Mouse (Mus musculus) left cerebral cortex, adult 2 months (tissue): Measurements from ENCODE around the gene Zan. TPM values are rescaled to one million over a fixed set of nuclear protein-coding genes. Genes with fewer than 3 reads are reported as not detected.

ENCODE experiments used
- DNase-seq, 2 experiments: peaks; one replicate each; pipeline ENCODE4 v3.0.0; 2021 to 2022; ENCODE audit warnings: low spot score in 2 of 2, mixed read lengths in 1 of 2; ENCODE audit errors: extremely low spot score in 1 of 2
- H3K27ac ChIP-seq: fragments of 200-600 bp; 2 replicates; pipeline ENCODE4 v1.8.1; 2022
- H3K4me3 ChIP-seq: fragments of 200-600 bp; 2 replicates; pipeline ENCODE4 v1.8.1; 2022
- CTCF ChIP-seq: fragments of 200-600 bp; IDR thresholded peaks from 2 replicates; pipeline ENCODE4 v1.8.1; 2022; ENCODE audit warnings: antibody characterized with exemption, mild to moderate bottlenecking, moderate library complexity
- intact Hi-C: fragments of 180-260 bp; cut with DNase I; formaldehyde crosslinking; loops from one replicate; pipeline ENCODE4 v1.15.1; 2025
- total RNA-seq, 2 experiments: library from RNA; stranded (reverse); gene quantifications; 2 replicates each; pipeline ENCODE4 v1.2.3; 2021

Zan gene
- total RNA-seq, 2 experiments from 2014 or later: 0.30 to 0.38 TPM

DNA sequence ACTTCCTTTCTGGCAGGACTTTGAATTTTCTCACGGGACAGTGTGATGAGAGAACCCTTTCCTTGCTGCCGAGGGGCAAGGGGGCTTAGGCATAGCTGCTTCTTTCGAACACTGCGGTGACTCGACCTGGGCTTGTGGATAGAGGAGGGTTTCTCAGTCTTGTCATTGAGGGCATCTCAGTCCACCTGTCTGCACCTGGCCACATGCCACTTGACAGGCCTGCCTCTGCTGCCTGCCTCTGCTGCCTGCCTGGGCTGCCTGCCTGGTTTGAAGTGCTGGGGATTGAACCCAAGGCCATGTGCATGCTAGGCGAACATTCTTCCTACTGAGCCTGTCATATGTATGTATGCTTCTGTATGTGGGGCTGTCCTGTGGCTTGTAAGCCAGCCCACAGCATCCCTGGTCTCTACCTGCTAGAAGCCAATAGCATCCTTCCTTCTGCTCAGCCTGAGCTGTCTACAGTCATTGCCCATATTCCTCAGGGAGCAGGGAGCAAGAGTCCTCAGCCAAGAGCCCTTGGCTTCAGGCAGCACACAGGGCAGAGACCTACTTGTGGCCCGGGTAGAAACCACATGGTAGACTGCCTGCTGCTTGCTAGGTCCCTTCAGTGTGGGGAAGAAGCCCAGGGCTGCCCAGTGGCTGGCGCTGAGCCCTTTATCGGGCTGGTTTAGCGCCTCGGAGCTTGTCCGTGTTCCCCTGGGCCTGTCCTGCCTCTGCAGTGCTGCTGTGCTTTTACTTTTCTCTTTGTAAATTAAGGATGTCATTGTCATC lies 37.3 kb upstream of the Zan start:
- Histone ChIP-seq H3K4me3 (no peak overlapping the region), H3K27ac (no peak overlapping the region)
- intact Hi-C loops: loop anchor here (5.0 to 10.0 kb wide), 2 partner anchors 61 to 233 kb away; partner anchors contain the start of gene Tsc22d4
- no peak for TF ChIP-seq CTCF
- no peak for DNase-seq

DNA sequence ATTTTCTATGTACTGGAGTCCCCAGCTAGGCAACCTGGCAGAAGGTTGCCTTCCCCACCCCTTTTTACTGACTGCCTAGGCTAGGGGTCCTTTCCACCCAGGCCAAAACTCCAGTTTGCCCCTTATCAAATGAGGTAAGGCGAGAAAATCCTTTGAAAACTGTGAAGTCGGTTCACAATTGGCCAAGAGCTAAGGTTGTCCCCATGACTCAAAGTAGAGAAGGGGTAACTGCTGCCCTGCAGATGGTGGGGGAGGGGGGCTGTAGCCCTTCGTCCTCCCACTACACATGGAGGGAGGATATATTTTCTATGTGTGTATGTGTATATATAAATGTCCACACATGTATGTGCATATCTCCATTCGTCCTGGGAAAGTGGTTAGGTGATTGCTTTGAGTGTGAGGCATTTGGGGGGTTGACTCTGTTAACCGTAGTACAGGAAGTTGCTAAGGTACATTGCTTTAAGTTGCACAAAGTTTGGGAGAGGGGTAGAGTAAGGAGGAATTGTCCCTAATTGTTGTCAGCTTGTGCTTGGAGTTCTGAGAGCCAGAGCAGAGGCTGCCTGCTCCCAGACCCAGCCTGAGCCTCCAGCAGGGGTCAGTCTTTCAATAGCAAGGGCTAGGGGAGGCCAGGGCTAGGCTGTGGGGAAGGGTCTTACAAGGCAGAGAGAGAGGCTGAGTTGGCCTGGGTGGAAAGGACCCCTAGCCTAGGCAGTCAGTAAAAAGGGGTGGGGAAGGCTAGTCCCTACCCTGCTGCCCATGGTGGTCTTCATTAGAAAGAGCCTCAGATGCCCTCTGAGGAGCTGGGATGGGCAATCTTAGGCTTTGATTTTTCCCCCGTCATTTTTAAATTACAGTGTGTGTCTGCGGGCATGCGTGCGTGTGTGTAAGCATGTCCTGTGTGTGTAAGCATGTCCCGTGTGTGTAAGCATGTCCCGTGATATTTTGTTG lies 36.3 kb upstream of the Zan start:
- no peak for DNase-seq
- peak; percentile 61 for TF ChIP-seq CTCF
- intact Hi-C loops: loop anchor here (5.0 to 10.0 kb wide), 2 partner anchors 62 to 234 kb away; partner anchors contain the start of gene Tsc22d4
- no peak overlapping the region for H3K27ac ChIP-seq
- H3K4me3 ChIP-seq: no peak overlapping the region

DNA sequence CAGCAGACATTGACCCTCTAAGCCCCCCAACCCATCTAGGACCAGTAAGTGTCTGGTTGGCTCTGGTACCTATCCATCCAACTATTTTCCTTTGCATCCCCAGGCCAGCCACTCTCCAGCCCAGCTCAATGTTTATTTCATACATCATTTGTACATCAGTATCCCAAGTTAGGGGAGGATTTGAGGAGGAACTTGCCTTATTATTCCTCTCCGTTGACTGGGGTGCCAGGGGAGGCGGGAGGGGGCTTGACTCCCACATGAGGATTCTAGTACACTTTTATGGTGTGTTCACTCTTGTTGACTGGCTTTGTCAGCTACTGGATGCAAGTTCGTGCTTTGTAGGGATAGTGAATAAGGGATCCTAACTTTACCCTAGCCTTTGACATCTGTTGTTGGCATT lies 34.8 kb upstream of the Zan start:
- no peak for TF ChIP-seq CTCF
- no peak overlapping the region for H3K27ac ChIP-seq
- no peak for DNase-seq
- intact Hi-C loops: loop anchor here (2.0 to 10.0 kb wide), 3 partner anchors 21 to 236 kb away; partner anchors contain the start of genes Epo, Gnb2 and Tsc22d4
- H3K4me3 ChIP-seq: peak overlapping the region; percentile 76

DNA sequence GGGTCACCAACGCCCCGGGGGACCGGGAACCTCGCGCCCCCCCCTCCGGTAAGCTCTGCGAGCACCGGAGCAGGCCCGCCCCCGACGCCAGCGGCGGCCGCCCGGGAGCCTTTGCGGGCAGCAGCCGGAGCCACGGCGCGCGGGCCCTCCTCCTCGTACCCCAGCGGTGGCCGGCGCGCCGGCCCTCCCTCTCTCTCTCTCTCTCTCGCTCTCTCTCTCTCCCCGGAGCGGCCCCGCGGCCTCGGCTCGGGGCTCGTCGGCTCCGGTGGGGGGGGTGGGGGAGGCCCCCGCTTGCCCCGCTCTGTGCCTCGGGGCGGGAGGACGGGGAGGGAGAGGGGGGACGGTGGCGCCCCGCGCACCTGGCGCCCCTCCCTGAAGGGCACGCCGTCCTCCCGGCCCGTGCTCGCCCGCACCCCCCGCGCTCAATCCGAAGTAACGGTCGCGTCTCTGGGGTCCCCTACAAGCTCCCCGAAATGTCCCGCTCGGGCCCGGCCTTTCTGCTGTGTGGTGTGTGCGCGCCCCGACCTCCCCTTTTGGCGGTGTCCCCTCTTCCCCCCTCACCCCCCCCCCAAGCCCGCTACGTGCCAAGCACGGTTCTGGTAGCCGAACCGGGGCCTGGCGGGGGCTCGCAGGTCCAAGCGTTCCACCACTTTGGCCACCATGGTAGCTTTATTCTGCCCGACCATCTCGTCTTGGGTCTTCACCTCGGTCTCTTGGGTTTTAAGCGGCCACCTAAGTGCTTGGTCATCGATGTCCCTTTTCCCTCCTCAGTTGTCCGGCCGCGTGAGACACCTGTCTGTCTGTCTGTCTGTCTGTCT lies 33.9 kb upstream of the Zan start:
- H3K4me3 ChIP-seq: peak overlapping the region; percentile 76
- DNase-seq: no peak
- TF ChIP-seq CTCF: no peak
- intact Hi-C loops: loop anchor here (2.0 to 10.0 kb wide), 3 partner anchors 22 to 237 kb away; partner anchors contain the start of genes Epo, Gnb2 and Tsc22d4
- H3K27ac ChIP-seq: peak overlapping the region; percentile 78

DNA sequence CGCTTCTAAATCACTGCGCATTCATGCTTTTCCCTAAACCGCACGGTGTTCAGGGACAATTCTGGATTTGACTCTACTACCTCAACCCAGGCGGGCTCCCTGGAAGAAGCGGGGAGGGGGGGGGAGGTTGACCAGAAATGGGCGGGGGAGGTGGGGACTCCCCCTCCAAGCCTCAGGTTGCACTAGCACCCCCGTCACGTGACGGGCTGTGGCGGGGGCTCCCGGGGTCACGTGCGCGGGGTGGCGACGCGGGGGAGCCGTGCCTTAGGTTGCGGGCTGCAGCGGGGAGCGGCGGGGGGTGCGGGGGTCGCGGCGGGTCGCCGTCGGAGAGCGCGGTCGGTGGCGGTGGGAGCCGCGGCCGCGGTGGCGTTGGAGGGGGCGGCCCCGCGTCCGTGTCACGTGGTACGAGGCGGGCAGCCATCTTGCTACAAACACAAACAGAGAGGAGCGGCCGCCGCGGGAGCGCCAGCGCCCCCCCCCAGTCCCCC lies 33.2 kb upstream of the Zan start:
- peak; percentile 81 to 83 for DNase-seq
- Histone ChIP-seq H3K4me3 (peak overlapping the region; percentile 76), H3K27ac (peak overlapping the region; percentile 90)
- TF ChIP-seq CTCF: no peak
- intact Hi-C loops: loop anchor here (2.0 to 10.0 kb wide), 3 partner anchors 23 to 237 kb away; partner anchors contain the start of genes Epo, Gnb2 and Tsc22d4

DNA sequence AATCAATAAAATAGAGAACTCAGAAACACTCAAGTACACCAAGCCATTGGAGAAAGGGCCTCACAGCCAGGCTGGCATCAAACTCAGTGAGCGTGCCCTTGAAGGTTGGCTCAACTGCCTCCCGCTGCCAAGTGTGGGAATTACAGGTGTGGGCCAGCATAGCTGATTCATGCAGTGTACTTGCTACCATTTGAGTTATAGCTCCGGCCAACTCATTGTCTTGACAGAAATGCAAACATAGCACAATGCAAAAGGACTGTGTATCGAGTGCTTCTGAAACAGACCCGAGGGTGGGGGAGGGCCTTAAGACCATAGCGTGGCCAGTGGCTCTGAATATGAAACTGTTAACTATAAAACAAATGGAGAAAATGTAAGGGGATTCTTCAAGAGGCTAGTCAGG lies 27.2 kb upstream of the Zan start:
- no peak for DNase-seq
- Histone ChIP-seq H3K4me3 (no peak overlapping the region), H3K27ac (no peak overlapping the region)
- TF ChIP-seq CTCF: peak; percentile 1; the same call in 1 of the 2 replicates
- intact Hi-C loops: no loop called here

DNA sequence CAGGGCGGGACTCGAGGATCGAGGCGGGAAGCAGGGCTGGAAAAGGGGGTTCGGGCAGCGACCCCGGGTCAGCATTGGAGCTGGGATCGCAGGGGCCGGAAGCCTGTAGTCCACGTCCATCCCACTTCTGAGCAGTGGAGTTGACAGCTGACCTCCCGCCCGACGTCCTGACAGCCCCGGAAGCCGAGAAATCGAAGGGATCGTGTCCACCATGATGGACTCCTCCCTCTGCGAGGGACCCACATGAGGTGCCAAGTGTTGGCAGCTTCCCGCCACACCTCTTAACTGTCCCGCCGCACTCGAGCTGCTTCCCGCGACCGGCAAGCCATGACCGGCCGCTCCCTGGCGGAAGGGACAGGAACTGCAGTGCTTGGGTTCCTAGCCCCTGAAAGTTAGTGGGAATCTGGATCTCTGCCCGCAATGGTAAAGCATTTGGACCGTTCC lies 25.8 kb upstream of the Zan start:
- DNase-seq: peak; percentile 70 to 76
- Histone ChIP-seq H3K4me3 (peak overlapping the region; percentile 90), H3K27ac (peak overlapping the region; percentile 100)
- TF ChIP-seq CTCF: peak; percentile 94
- intact Hi-C loops: loop anchor here (1.0 to 2.0 kb wide), 3 partner anchors 22 to 195 kb away; partner anchors contain the start of gene Srrt

DNA sequence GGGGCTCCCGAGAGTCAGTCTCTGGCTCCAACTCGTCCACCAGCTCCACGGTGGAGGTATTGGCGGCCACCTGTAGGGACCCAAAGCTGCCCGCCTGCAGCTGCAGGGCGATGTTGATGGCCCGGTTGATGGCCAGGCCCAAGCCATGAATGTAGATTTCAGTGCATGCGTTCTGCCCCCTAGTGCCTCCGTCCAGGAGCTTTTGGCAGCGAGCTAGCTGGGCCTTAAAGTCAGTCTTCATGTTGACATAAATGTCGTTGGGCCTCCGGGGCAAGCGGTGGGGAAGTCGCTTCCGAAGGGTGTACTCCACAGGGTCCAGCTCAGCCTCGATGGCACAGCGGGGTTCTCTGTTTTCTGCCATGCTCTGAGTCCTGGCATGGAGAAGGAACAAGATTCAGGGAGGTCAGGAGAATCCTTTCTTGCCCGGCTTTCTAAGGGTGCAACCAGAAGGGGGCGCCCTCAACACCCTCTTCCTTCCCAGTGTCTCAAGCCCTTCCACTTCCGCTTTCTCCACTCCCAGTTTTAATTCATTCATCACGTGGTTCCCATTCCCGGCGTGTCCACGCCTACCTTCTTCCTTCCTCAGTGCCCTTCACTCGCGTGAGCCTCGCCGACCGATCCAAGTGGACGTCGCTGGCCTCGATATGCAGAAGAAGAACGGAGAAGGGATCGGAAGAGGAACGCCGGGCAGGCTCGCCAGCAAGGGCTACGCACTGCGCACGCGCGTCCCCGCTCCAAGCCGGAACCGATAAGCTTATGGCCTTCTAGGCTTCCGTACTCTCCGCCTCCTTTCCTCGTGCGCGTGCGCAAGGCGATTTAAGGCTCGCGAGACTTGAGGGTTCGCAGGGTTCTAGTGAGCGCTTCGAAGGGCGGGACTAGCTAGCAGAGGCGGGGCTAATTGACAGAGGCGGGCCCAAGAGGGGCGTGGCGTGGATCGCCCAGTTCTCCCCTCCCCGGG lies 25.1 kb upstream of the Zan start, which contains the start of gene Pop7:
Gene Pop7, minus strand, starts transcription at position 810 of the 958 bp plus-strand sequence.
- TF ChIP-seq CTCF: peak; percentile 94
- intact Hi-C loops: loop anchor here (1.0 to 2.0 kb wide), 3 partner anchors 21 to 195 kb away; partner anchors contain the start of gene Srrt
- Histone ChIP-seq H3K27ac (peak within 1 kb of the TSS; percentile 100), H3K4me3 (peak within 1 kb of the TSS; percentile 90)
- peak; percentile 100 for DNase-seq

DNA sequence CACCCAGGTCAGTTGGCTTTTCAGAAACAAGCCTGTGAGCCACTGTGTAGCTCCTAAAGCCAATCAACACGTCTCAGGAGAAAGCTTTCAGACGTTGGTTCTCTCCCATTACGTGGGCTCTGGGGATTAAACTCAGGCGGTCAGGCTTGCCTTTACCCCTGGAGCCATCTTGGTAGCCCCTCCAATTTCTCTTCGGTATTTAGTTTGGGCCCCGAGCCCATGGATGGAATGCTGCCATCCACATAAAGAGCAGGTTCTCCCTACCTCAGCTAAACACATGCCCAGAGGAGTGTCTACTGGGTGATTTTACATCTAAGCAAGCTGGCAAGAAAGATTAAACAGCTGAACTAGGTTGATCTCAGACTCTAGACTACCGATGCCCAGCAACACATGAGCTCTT lies 23.3 kb upstream of the Zan start:
- intact Hi-C loops: no loop called here
- H3K27ac ChIP-seq: no peak overlapping the region
- TF ChIP-seq CTCF: no peak
- H3K4me3 ChIP-seq: no peak overlapping the region
- no peak for DNase-seq

DNA sequence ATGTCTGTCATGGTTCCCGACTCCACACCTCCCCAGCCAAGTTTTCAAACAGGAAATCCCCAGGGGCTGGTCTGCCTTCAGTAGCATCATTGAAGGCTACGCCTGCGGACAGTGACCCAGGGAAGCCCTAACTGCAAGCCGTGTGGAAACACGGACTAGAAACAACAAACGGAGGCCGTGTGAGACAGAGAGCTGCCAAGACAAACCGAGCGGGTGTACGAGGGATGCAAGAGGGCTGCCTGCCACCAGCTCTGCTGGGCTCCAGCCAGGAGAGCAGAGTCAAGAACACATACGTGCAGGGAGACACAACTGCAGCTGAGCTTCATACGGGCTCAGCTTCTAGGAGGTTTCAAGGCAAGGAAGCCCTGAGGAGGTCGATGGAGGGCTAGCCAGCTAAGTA lies 17.0 kb upstream of the Zan start:
- no peak for TF ChIP-seq CTCF
- DNase-seq: no peak
- intact Hi-C loops: no loop called here
- no peak overlapping the region for H3K27ac ChIP-seq
- no peak overlapping the region for H3K4me3 ChIP-seq
